Mouse (Mus musculus) limb, embryonic 14.5 days (tissue): ENCODE data around the gene Galns. TPM values are rescaled to one million over a fixed set of nuclear protein-coding genes. Genes with fewer than 3 reads are reported as not detected.

Source experiments
- ATAC-seq: fragments of 200-750 bp; cut with Nextera tagmentation; 2 replicates; pipeline ENCODE4 v1.8.0; 2017; ENCODE audit warnings: low read depth, moderate number of reproducible peaks, moderate TSS enrichment; ENCODE audit not compliant: low FRiP score
- DNase-seq: peaks from one replicate; pipeline ENCODE4 v3.0.0-alpha.2; 2015; ENCODE audit warnings: low spot score
- H3K27ac ChIP-seq: fragments of 300-500 bp; sonication (generic); replicated peaks from 2 replicates; pipeline ENCODE4 v1.5.1; 2014; ENCODE audit warnings: low read depth, mild to moderate bottlenecking, low read length, moderate library complexity, mixed read lengths
- H3K27me3 ChIP-seq: fragments of 300-500 bp; sonication (generic); 2 replicates; pipeline ENCODE4 v1.6.1; 2014; ENCODE audit warnings: low read length, mixed read lengths; ENCODE audit not compliant: control insufficient read depth, insufficient read depth
- H3K36me3 ChIP-seq: fragments of 300-500 bp; sonication (generic); 2 replicates; pipeline ENCODE4 v1.6.1; 2014; ENCODE audit warnings: mild to moderate bottlenecking, low read length, moderate library complexity, mixed read lengths; ENCODE audit not compliant: control insufficient read depth, insufficient read depth
- H3K4me1 ChIP-seq: fragments of 300-500 bp; sonication (generic); 2 replicates; pipeline ENCODE4 v1.6.1; 2014; ENCODE audit warnings: antibody characterized with exemption, low read length, mixed read lengths; ENCODE audit not compliant: control insufficient read depth, insufficient read depth
- H3K4me2 ChIP-seq: fragments of 300-500 bp; sonication (generic); replicated peaks from 2 replicates; pipeline ENCODE4 v1.6.1; 2014; ENCODE audit warnings: low read depth, mild to moderate bottlenecking, low read length, moderate library complexity; ENCODE audit not compliant: severe bottlenecking
- H3K4me3 ChIP-seq: fragments of 300-500 bp; sonication (generic); replicated peaks from 2 replicates; pipeline ENCODE4 v1.5.1; 2014; ENCODE audit warnings: low read length
- H3K9ac ChIP-seq: fragments of 300-500 bp; sonication (generic); 2 replicates; pipeline ENCODE4 v1.6.1; 2014; ENCODE audit warnings: mild to moderate bottlenecking, low read depth, low read length, moderate library complexity; ENCODE audit not compliant: severe bottlenecking
- H3K9me3 ChIP-seq: fragments of 300-500 bp; sonication (generic); 2 replicates; pipeline ENCODE4 v1.6.1; 2016; ENCODE audit warnings: low read length; ENCODE audit not compliant: control insufficient read depth
- POLR2A ChIP-seq: fragments of 200-500 bp; IDR thresholded peaks from 2 replicates; pipeline ENCODE4 v1.8.0; 2012; ENCODE audit warnings: inconsistent platforms, mild to moderate bottlenecking, moderate library complexity, borderline replicate concordance; ENCODE audit not compliant: insufficient read depth, insufficient read length; ENCODE audit errors: extremely low read depth
- WGBS: fragments of 180-500 bp; shearing (Covaris S2); extraction: QIAGEN DNeasy Blood & Tissue Kit; methylation state at CpG from one replicate; pipeline ENCODE4 v1.1.7; 2014; 5-methylcytosine and 5-hydroxymethylcytosine counted together
- polyA plus RNA-seq, 2 experiments: library from polyadenylated mRNA; depleted of rRNA in 1 of 2; stranded (reverse) in 1 of 2; unstranded in 1 of 2; fragments of >200 nt; fragmentation: Nextera tagmentation in 1 of 2; extraction: Ambion mirVana in 1 of 2; gene quantifications; 2 replicates each; pipeline versions ENCODE4 v1.2.1 to v1.2.3; 2012 to 2014

Gene Galns
- polyA plus RNA-seq, 2 experiments = 12.7 to 14.7 TPM

DNA sequence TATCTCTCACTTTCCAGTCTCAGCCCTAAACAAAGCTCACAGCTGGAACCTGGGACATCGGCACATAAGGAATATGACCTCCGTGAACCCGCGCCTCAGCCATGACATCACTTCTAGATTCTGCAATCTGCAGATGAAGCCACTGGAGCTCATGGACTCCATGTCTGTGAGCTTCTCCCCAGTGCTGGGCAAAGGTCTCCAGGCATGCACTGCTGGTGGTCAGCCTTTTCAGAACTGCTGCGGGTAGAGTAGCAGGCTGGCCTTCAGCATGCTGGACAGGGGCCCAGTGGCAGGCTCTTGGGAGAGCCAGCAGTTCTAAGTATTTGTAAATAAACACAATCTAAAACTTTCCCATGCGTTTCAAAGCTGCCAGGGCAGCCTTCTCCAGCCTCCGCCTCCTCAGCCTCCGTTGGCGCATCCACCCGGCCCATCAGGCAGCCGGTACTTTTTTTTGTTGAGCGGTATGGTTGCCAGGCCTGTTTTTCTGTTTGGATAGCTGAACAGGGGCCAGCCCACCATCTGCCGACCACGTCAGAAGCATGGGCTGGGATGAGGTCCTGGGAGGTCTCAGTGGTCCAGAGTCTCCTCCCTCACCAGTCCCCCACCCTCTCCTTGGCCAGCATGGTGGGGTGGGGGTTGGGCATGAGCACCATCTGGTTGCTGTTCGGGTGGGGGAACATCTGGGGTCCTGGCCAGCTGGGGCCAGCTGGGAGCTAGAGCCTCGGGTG, 28.4 kb upstream of the Galns start:
- no peak overlapping the region for H3K9ac ChIP-seq
- peaks cover 23% of the 10 kb centered on the region; the same call in 1 of the 2 replicates for H3K4me1 ChIP-seq
- DNase-seq (peak; percentile 72), ATAC-seq (peak; percentile 53)
- no peaks in the 10 kb centered on the region for H3K36me3 ChIP-seq
- no peak overlapping the region for H3K4me2 ChIP-seq
- 29% methylated on average over 16 of the region's 16 CpGs for WGBS
- H3K27me3 ChIP-seq = no peaks in the 10 kb centered on the region
- TF ChIP-seq POLR2A = no peak
- no peak overlapping the region for H3K27ac ChIP-seq
- H3K9me3 ChIP-seq = no peaks in the 10 kb centered on the region
- no peak overlapping the region for H3K4me3 ChIP-seq

DNA sequence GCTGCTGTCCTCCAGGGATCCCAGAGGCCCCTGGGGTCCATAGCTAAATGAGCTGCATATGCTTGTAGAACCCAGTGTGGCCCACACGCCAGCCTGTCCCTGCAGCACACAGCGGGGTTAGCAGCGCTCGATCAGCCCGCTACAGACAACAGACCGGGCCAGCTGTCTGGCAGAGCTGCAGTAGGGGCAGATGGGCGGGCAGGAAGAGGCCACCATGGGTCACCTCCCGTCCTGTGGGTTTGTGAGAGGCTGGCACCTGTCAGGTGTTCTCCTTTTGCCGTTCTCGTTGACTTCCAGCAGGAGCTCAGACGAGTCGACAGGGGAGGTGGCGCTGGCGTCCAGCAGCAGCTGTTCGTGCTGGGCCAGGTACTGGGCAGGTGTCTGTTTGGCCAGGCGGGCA, 27.3 kb upstream of the Galns start:
- H3K9ac ChIP-seq = no peak overlapping the region
- no peaks in the 10 kb centered on the region for H3K9me3 ChIP-seq
- no peak for TF ChIP-seq POLR2A
- H3K4me3 ChIP-seq = no peak overlapping the region
- no peak overlapping the region for H3K4me2 ChIP-seq
- 69% methylated on average over 16 of the region's 16 CpGs for WGBS
- H3K4me1 ChIP-seq = peaks cover 23% of the 10 kb centered on the region; the same call in 1 of the 2 replicates
- H3K36me3 ChIP-seq = peaks cover 2% of the 10 kb centered on the region; the same call in 1 of the 2 replicates
- no peaks in the 10 kb centered on the region for H3K27me3 ChIP-seq
- ATAC-seq = no peak
- no peak for DNase-seq
- no peak overlapping the region for H3K27ac ChIP-seq

DNA sequence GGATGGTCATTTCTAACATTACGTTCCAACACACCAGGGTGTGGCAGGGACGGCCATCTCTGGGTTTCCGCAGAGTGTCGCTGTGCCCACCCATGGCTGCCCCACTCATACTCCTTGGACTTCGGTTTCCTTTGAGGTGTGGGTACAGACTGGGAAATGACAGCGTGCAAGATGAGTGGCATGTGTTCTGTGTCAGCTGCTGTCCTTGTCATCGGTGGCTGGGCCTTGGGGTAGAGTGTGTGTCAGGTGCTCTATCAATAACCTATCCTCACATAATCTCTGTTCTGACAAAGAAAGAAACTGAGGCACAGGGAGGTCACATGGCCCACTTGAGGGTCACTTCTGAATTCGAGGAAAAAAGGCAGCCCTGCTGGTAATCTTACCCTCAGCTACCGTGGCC, 26.0 kb upstream of the Galns start:
- no peak for TF ChIP-seq POLR2A
- no peaks in the 10 kb centered on the region for H3K27me3 ChIP-seq
- H3K36me3 ChIP-seq = peaks cover 10% of the 10 kb centered on the region; the same call in 1 of the 2 replicates
- WGBS = 89% methylated on average over 9 of the region's 9 CpGs
- H3K4me3 ChIP-seq = no peak overlapping the region
- H3K4me1 ChIP-seq = peaks cover 23% of the 10 kb centered on the region; the same call in 1 of the 2 replicates
- H3K9me3 ChIP-seq = no peaks in the 10 kb centered on the region
- no peak overlapping the region for H3K9ac ChIP-seq
- DNase-seq = no peak
- no peak overlapping the region for H3K4me2 ChIP-seq
- no peak overlapping the region for H3K27ac ChIP-seq
- no peak for ATAC-seq

DNA sequence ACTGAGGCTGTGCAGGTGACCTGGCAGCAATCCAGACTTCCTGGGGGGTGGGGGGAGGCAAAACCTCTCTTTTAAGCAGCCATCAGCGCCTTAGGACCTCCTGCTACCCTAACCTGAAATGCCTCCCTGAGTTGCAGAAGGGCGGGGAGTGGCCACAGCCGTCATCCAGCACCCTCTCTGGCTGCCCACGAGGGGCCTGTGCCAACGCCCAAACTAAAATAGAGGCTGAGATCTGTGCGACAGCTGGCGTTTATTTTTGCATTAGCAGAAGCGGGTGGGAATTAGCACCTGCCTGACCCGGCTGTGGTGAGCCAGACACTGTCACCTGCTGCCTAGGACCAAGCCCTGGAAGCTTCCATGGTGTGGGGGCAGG, 25.5 kb upstream of the Galns start:
- H3K27me3 ChIP-seq = no peaks in the 10 kb centered on the region
- no peak overlapping the region for H3K4me3 ChIP-seq
- peaks cover 23% of the 10 kb centered on the region; the same call in 1 of the 2 replicates for H3K4me1 ChIP-seq
- TF ChIP-seq POLR2A = no peak
- 55% methylated on average over 9 of the region's 9 CpGs for WGBS
- no peak overlapping the region for H3K9ac ChIP-seq
- 0 out of 2 replicates have a peak, but pooled peaks have one; percentile 16 for ATAC-seq
- H3K27ac ChIP-seq = no peak overlapping the region
- H3K4me2 ChIP-seq = no peak overlapping the region
- DNase-seq = peak; percentile 31
- peaks cover 10% of the 10 kb centered on the region; the same call in 1 of the 2 replicates for H3K36me3 ChIP-seq
- H3K9me3 ChIP-seq = no peaks in the 10 kb centered on the region

DNA sequence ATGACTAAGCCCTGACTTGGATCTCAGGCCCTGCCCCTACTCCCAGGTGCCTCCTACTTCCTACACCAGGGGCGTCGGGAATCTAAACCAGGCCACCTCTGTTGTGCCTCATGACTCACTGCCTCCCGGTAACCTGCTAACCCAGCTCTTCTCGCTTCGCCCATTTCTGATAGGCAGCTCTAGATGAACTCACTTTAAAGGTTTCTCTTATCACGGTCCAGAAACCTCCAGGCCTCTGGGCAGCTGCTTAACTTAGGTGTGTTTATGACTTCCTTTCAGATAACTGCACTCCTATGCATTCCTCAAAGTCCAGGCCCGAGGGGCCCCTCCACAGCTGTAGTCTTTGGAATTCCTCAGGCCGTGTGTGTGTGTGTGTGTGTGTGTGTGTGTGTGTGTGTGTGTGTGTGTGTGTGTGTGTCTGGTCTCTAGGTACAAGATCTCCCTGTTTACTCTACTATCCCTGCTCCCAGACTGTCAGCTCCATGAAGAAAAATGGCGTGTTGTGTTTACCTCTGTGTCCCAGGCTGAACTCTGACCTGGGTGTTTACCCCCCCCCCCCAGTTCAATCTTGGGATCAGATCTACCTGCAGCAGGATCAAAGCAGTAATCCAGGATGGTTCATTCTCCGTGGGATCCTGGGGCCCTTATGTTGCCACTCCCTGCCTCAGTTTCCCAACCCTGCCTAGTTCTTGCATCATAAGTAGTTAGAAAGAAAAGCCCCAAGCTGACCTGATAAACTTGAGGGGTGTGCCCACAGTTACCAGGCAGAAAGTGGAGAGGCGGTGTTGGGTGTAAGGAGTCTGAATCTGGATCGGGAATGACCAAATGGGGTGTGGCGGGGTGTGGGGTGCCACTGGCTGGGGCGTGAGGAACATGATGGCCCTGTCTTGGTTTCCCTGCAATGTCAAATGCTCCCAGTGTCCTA, 24.9 kb upstream of the Galns start:
- TF ChIP-seq POLR2A = no peak
- Histone ChIP-seq H3K4me1 (peaks cover 23% of the 10 kb centered on the region; the same call in 1 of the 2 replicates), H3K9ac (no peak overlapping the region), H3K4me2 (no peak overlapping the region), H3K9me3 (no peaks in the 10 kb centered on the region), H3K4me3 (no peak overlapping the region), H3K27ac (no peak overlapping the region), H3K27me3 (no peaks in the 10 kb centered on the region), H3K36me3 (peaks cover 10% of the 10 kb centered on the region; the same call in 1 of the 2 replicates)
- ATAC-seq (no peak), DNase-seq (peak; percentile 23)
- 42% methylated on average over 14 of the region's 14 CpGs for WGBS
